Mouse (Mus musculus) right cerebral cortex, postnatal 10 days (tissue): ENCODE measurements around the gene Metrn.

Experiments used
- DNase-seq, 2 experiments: peaks; one replicate each; pipeline ENCODE4 v3.0.0; 2021; ENCODE audit warnings: low spot score in 2 of 2

The Metrn gene

DNA sequence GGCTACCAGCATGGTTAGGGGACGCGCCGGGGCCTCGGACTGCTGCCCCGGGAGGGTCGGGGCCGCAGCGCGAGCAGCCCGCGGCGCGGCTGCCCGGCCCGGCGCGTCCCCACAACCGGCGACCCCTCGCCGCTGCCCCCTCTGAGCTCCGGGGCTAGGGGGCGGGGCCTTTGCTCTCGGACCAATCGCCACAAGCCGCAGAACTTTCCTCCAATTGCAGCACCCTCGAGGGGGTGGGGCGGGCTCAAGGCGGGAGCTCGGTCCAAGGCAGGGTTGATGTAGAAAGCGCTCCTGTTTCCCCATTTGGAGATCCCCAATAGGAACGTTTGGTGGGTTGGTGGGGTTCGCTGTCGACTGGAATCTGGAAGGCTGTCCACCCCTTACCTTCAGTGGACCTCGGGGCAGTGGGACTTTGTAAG, at the start of gene Metrn:
Gene Metrn (minus strand): TSS at position 186 of the 419 bp plus-strand sequence.
- peak; percentile 90 to 92 for DNase-seq

DNA sequence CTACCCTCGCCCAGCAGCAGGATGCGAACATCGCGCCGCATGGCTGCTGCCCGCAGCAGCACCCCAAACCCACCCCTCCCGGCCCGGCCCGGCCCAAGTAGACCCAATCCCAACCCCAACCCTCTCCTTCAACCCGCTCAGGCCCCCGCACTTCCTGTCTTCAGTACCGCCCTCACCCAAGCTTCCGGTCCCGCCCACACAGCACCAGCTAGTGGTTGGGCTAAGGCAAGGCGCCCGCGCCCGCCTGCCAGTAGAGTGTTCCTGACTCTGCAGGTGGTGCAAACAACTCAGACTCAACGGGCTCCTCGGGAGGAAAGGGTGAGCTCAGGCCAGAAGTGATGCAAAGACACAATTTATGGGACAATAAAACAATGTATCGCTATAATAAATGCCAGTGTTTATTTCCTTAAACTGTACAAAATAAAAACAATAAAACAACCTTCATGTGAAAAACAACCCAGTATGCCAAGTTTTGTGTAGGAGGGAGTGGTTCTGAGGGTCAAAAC, 47.5 kb upstream of the Metrn start, which contains the start of gene Rhot2:
Gene Rhot2 (minus strand): TSS at position 456 of the 506 bp plus-strand sequence.
- peak; percentile 97 to 98 for DNase-seq

DNA sequence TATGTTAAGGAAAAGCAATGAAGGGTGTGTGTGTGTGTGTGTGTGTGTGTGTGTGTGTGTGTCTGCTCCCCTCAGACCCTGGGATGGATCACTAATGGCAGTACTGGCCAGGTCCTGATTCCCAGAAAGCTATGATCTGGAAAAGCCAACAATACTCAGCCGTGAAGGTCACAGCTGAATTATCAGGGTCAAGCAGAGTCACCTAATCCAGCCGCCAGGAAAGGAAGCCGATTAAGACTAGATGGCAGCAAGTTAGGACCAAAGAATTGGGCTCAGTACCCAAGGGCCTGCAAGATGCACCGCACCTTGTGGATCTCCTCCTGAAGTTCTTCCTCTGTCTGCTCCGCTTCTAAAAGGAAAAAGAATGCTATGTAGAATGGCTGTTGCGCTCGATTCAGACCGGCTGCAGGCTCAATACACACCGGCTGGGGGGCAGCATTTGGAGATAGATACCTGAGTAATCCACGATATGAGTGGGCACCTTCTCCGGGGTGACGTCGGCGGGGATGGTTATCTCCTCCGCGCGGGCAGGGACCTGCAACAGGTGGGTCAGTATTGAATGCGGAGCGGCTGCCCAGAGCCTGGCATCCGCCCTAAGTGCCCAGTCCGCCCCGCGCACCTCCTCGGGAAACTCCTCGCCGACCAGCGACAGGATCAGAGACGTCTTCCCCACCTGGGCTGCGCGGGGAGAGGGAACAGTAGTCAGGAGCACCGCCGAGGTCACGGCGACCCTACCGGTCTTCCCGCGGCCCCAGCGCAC, 46.9 kb upstream of the Metrn start:
- no peak for DNase-seq

DNA sequence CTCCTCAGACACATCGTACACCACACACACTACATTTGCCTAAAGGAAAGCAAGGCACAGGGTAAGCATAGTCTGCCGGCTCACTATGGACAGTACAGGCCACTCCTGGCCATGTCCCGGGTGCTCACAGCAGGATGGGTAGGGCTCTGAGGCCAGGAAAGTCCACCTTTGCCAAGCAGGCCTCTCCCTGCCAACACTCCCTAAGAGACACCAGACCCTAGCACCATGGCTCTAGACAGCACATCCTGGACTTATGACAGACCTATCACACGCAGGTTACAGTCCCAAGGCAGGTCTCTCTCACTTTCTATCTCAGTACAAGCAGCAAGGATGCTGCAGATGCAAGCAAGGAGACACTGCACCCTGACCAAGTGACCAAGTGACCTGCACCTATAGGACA, 46.2 kb upstream of the Metrn start:
- DNase-seq, result no peak

DNA sequence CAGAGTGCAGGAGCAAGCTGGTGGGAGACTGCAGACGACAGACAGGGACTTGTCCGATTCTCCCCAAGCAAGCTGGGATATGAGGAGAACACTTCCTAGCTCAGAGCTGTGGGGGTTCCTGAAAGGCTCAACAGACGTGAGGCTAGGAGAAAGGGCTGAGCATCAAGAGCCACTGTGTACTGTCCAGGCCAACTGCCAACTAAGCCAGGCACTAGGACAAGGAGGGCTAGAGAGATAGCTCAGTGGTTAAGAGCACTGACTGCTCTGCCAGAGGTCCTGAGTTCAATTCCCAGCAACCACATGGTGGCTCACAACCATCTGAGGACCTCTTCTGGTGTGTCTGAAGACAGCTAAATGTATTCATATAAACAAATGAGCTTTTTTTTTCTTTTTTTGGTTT, 45.6 kb upstream of the Metrn start:
- DNase-seq, result no peak

DNA sequence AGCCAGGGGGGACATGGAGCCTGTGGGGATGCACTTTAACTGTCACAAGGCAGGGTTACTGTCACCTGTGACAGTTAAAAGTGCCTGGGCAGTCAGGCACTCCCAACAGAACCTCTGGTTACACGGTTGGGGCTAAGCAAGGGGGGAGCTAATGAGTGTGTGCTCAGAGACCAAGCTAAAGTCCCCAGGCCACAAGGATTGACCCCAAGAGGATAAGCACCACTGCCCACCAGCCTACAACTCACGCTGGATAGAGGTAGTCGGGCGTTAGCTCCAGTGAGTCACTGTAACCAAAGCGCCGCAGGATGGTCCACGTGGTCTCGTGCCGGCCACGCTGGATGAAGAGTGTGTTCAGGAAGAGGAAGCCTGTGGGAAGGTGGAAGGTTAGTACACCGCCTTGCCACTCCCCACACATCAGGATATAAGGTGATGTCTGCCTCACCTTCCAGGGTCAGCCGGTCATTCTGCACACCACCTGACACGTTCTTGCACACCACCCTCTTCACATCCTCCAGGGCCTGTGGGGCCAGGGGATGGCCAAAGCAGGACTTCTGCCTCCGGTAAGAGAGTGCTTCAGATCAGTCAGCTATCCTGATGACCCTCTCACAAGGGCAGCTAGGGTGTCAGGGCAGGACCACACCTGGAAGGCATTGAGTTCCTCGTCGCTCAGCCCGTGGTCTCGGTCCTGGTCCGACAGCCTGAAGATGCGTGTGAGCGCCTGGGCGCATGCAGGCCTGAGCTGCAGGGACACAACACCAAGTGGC, 44.4 kb upstream of the Metrn start, which contains the start of gene Gm20683:
Gene Gm20683 (minus strand): TSS at position 647 of the 764 bp plus-strand sequence.
- DNase-seq, result peak in 1 of 2 experiments; percentile 38

DNA sequence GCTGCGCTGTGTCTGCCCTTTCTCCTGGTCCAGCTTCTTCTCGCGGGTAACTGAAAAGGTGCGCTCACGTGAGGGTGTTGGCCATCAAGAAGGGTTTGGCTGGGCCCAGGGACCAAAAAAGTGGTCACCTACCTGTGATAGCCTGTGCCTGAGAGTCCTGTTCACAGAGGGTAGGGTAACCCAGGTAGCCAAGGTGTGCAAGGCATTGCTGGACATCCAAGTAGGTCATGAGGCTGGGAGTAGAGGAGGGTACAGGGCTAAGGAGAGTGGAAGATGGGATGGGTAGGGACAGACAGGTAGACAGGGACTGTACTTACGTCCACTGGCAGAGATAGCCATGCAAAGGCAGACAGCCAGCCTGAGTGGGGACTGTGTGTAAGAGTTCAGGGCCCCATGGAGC, 43.6 kb upstream of the Metrn start:
- DNase-seq, result no peak

DNA sequence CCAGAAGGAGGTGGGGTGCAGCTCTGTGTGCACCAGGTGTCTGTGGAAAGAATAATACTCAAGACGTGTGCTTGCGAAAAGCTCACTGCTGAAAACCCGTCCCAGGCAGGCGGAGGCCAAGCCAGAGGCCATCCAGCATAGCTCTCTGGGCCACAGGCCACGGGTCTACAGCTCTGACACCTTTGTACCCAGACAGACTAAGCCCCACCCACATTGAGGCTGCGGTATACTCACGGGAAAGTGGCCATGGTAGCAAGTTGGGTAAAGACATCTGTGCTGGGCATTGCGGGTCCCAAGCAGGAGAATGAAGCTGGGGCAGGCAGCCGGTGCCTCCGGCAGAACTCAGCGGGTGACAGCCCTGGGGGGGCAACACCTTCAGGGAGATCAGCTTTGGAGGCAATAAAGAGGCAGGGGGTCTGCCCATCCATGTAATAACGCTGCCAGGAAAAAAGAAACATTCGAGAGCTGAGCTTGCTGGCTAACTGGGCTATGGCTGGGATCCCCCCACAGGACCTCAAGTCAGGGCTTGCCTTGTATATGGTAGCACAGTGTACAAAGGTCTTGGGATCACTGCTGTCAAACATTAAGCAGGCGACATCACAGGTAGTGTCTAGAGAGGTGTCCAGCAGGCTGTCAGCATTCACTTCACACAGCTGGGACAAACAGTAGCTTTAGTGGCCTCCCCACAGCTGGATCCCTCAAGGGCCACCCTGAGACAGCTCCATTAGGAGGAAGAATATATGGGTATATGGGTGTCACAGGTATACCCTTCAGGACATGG, 42.7 kb upstream of the Metrn start:
- no peak for DNase-seq

DNA sequence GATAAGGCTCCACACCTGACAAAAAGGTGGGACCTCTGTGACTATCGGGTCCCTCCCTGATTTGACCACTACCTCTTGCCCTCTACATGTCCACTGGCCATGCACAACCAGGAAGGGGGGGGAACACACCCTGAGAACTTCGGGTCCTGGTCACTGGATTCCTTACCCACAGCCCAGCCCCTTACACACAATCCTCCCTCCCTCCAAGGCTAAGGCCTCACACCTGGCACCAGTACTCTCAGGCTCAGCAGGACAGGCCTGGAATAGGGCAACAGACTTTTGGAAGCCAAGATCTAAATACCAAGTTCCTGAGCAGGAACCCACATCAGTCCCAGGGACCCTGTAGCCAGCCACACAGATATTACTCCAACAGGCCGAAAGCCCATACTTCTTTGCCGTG, 42.0 kb upstream of the Metrn start:
- DNase-seq, result no peak

DNA sequence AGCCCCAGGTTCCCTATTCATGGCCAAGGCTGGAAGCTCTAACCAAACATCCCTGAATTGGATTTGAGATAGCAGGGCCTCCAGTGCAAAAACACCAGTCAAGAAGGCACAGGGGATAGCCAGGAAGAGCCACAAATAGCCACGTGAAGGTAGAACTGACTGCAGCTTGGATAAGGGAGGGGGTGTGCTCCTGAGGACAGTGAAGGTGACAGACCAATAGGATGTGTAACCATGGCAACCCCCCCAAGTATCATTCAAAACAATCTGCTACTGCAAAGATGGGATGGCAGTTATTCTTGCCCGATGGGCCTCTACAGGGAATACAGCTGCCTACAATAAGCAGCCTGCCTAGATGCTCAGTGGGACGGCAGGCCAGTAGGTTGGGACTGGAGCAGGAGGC, 40.6 kb upstream of the Metrn start:
- DNase-seq, result peak in 1 of 2 experiments; percentile 59

DNA sequence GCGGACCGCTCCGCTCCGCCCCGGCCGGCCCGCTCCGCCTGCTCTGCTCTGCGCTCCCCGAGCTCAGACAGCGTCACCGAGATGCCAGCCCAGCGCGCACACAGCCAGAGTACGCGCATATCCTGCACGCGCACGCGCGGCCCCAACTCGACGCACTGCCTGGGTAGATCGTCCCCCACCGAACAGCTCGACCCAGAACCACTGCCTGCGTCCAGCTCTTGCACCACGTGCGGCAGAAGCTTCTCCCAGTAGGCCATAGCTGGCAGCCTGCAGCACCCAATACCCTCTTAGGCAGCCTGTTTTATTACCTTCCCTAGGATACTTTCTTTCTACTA, 40.1 kb upstream of the Metrn start, which contains the start of gene Rhbdl1:
Gene Rhbdl1 (minus strand): TSS at position 220 of the 335 bp plus-strand sequence.
- DNase-seq, result peak; percentile 94

DNA sequence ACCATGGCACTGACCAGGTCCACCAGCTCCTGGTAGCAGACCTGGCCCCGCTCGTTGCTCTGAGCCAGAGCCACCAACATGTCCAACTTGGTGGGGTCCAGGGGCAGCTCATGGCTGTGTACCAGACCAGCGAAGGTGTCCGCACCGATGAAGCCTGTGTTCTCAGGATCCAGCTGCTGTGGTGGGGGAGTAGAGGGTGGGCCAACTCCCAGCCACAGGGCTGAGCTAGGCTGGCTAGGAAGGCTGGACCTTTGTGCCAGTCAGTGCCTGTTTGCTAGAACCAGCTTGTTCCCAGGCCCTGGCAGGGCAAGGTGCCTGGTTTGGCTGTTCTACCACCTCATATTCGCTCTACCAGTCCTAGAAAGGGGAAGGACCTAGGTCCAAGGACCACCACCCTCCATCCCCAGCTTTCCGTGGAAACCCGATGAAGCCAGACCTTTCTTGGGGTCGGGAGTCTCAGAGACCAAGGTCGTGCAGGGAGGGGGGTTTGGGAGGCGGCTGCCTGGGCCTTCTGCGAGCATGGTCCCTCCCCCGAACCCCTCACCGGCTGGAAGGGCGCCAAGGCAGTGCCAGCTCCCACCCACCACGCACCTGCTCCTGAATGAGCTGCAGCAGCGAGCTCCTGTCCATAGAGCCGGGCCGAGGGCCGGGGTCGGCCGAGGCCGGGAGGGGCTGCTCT, 39.6 kb upstream of the Metrn start:
- peak in 1 of 2 experiments; percentile 63 for DNase-seq

DNA sequence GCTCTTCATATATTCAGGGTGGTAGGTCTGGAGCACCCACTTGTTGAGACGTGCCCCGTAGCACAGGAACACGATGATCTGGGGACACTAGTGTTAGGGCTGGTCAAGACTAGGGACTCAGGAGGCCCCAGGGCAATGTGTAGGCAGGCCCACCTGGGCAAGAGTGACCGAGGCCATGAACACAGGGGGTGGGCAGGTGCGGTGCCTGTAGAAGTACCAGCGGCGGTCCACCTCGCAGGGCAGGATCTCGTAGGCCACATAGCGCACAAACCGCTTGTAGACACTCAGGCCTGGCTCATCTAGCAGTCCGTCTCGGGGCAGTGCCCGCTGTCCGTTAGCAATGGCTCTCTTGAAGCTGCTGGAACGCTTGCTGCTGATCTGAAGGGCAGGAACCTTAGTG, 38.9 kb upstream of the Metrn start:
- peak in 1 of 2 experiments; percentile 65 for DNase-seq

DNA sequence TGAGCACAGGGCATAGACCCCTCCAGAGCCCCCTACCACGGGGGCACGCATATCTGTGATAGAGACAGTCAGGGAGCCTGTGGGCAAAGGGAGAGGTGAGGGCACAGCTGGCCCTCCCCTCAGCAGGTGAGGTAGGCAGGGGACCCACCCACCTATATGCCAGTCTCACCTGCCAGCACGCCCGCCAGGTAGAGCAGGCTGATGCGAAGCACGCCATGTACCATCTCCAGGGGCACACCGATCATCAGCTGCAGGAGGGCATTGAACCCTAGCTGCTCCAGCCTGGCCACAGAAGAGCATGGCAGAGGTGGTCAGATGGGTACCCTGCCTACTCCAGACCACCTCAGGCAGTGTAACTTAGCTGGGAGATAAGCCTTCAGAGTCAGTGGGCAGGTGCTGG, 38.4 kb upstream of the Metrn start:
- DNase-seq, result peak in 1 of 2 experiments; percentile 53

DNA sequence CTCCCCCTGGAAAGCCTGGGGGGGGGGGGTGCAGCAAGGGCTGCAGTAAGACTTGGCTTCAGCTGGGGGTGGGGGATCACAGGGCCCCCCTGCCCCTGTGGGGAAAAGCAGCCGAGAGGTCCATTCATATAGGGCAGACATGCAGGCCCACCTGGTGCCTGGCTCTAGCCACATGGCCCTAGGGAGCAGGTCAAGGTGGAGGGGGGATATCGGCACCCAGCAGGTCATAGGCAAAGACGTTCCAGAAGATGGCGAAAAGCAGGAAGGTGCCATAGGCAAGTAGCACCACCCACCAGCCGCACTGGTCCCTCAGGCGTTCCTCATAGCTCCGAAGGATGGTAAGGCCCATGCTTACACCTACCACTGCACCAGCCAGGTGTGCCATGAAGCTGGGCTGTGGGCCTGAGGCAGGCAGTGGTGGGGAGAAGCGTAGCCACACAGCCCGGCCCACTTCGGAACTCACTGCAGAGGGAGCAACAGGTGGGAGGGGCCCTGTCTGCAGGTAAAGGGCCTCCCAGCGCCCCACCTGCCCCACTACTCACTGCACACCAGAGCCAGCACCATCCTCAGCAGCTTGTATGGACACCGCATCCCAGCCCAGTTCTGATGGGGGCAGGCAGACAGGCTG, 37.8 kb upstream of the Metrn start:
- DNase-seq, result peak in 1 of 2 experiments; percentile 61

DNA sequence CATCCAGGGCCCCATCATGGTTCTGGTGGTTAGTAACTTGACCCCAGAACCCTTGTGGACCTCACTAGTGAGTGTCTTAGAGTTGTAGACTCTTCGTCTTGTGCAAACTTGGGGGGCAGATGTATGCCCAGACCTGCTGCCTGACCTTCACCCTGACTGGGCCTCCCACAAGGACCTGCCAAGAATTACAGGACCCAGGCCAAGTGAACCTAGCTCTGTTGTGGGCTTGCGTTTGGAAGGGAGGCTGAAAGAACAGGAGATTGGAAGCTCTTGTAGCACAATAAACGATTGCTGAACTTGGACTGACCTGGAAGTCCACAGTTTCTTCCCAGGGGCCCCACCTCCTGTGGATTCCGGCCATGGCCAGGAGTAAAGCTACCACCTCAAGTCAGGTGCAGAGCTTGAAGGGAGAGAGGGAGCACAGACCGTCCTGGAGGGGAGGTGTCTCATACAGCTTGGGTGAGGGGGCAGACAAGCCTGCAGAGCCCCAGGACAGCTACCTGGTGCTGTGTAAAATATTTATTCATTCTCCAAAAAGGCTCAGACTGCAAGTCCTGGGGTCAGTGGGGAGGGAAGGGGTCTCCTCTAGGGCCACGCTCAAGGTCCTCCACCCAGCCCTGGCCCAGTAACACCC, 37.1 kb upstream of the Metrn start:
- no peak for DNase-seq

DNA sequence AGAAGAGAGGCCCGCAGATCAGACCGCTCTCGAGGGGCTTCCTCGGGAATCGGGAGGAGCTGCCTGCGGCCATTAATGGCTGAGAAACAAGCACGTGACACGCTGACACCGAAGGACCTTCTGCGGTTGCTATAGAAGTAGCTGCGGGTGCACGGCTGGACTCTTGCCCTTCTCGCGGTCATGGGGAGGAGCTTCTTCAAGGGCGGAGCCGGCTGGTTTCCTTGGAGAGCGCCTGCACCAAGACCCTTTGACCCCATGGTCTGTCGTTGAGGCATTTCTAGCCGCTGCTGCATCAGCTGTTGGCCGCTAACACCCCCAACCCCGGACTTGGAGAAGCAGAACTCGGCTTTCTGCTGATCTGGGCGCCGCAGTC, 36.3 kb upstream of the Metrn start, which contains the start of gene Stub1:
Gene Stub1 (minus strand): TSS at position 114 of the 373 bp plus-strand sequence.
- peak; percentile 90 to 94 for DNase-seq

DNA sequence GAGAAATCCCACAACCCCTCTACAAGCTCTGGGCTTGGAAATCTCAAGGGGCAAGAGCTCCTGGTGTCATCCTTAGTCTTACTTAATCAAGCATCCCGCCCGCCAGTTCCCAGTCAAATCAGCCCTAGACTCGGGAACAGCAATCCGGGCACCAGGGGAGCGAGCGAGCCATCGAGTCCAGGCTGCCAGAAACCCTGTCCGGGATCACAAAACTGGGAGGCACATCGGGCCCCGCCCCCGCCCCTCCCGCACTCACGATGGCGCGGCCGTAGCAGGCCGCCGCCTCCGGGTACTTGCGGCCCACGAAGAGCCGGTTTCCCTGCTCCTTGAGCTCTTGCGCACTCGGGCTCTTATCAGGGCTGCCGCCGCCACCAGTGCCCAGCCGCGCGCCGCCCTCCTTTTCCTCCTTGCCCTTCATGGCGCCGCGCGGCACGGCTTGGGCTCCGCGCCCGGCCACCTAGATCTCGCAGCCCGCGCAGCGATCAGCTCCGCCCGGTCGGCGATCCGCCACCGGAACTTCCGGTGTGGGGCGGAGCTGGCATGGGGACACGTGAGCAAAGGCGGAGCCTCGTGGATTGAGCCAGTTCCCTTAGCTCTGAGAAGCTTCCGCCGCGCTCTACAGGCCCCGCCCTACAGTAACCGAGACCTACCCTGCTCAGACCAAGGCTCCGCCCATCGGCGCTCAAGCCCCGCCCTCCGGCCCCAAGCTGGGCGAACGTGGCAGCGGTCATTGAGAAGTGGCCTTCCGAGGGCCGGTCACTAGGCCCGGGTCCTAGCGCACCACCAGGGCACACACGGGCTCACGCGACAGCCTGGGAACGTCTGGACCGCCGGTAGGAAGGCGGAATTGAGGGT, 35.7 kb upstream of the Metrn start:
- DNase-seq, result peak; percentile 99
